Mouse (Mus musculus) embryonic facial prominence, embryonic 14.5 days (tissue): ENCODE results near the gene Zfp771. TPM values are rescaled to one million over a fixed set of nuclear protein-coding genes. Genes with fewer than 3 reads are reported as not detected.

Source experiments
- ATAC-seq: fragments of 200-750 bp; cut with Nextera tagmentation; 2 replicates; pipeline ENCODE4 v1.8.0; 2017; ENCODE audit warnings: low read depth, moderate number of reproducible peaks, moderate TSS enrichment
- DNase-seq: peaks from one replicate; pipeline ENCODE4 v3.0.0-alpha.2; 2015; ENCODE audit warnings: low spot score
- H3K27ac ChIP-seq: fragments of 300-500 bp; sonication (generic); replicated peaks from 2 replicates; pipeline ENCODE4 v1.5.1; 2014; ENCODE audit warnings: low read depth, mild to moderate bottlenecking, low read length, moderate library complexity
- H3K27me3 ChIP-seq: fragments of 300-500 bp; sonication (generic); replicated peaks from 2 replicates; pipeline ENCODE4 v1.6.1; 2014; ENCODE audit warnings: low read length; ENCODE audit not compliant: control insufficient read depth, insufficient read depth
- H3K36me3 ChIP-seq: fragments of 300-500 bp; sonication (generic); 2 replicates; pipeline ENCODE4 v1.6.1; 2014; ENCODE audit warnings: low read length, mixed read lengths; ENCODE audit not compliant: control insufficient read depth, insufficient read depth
- H3K4me1 ChIP-seq: fragments of 300-500 bp; sonication (generic); 2 replicates; pipeline ENCODE4 v1.6.1; 2014; ENCODE audit warnings: antibody characterized with exemption, low read length; ENCODE audit not compliant: control insufficient read depth, insufficient read depth
- H3K4me2 ChIP-seq: fragments of 300-500 bp; sonication (generic); 2 replicates; pipeline ENCODE4 v1.6.1; 2014; ENCODE audit warnings: low read depth, mild to moderate bottlenecking, low read length, moderate library complexity, mixed read lengths
- H3K4me3 ChIP-seq: fragments of 300-500 bp; sonication (generic); 2 replicates; pipeline ENCODE4 v1.5.1; 2014; ENCODE audit warnings: low read depth, mild to moderate bottlenecking, low read length
- H3K9ac ChIP-seq: fragments of 300-500 bp; sonication (generic); 2 replicates; pipeline ENCODE4 v1.6.1; 2014; ENCODE audit warnings: low read depth, mild to moderate bottlenecking, low read length, moderate library complexity, mixed read lengths
- H3K9me3 ChIP-seq: fragments of 300-500 bp; sonication (generic); 2 replicates; pipeline ENCODE4 v1.6.1; 2016; ENCODE audit warnings: low read length; ENCODE audit not compliant: control insufficient read depth
- WGBS: fragments of 180-500 bp; shearing (Covaris S2); extraction: QIAGEN DNeasy Blood & Tissue Kit; methylation state at CpG from one replicate; pipeline ENCODE4 v1.1.7; 2014; 5-methylcytosine and 5-hydroxymethylcytosine counted together
- polyA plus RNA-seq: library from polyadenylated mRNA; unstranded; fragments of >200 nt; fragmentation: Nextera tagmentation; extraction: Ambion mirVana; gene quantifications from 2 replicates; pipeline ENCODE4 v1.2.1, GENCODE M21; 2014

Zfp771 gene
- polyA plus RNA-seq, 1 experiment from 2014 or later = 53.4 TPM

DNA sequence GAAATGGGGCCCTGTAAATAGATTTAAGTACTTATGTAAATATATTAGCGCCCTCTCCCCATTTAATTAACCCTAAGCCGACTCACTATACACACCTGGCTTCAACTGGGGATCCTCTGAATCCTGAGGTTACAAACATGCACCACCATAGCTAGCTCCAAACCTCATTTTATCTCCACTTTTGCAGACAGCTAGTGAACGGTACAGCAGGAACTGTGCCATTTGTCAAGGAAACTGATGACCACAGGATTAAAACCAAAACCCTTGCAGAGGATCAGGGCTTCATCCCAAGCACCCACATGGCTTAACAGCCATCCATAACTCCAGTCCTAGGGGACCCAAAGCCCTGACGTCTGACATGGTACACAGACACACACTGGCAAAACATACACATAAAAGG lies 10.9 kb downstream of the Zfp771 start:
- H3K27ac ChIP-seq = no peak overlapping the region
- DNase-seq (no peak), ATAC-seq (no peak)
- H3K4me3 ChIP-seq = peak overlapping the region; percentile 60
- peak overlapping the region; percentile 66 for H3K4me2 ChIP-seq
- H3K36me3 ChIP-seq = peaks cover 30% of the 10 kb centered on the region
- H3K27me3 ChIP-seq = no peaks in the 10 kb centered on the region
- peak overlapping the region; percentile 64 for H3K9ac ChIP-seq
- WGBS = 30% methylated on average over 4 of the region's 4 CpGs
- H3K9me3 ChIP-seq = no peaks in the 10 kb centered on the region
- H3K4me1 ChIP-seq = peaks cover 6% of the 10 kb centered on the region; the same call in 1 of the 2 replicates

DNA sequence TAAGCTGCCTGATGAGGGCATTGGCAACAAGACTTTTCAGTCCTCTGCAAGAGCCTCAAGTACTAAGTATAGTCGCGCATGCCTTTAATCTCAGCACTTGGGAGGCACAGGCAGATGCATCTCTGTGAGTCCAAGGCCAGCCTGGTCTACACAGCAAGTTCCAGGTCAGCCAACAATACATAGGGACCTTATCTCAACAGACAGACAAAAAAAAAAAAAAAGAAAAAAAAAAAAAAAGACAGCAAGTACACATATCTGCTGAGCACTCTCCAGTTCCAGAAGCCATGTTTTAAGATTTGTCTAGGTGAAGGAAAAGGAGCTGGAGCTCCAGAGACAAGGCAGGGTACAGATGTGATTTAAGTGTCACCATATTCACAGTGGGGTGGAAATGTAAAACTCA lies 11.9 kb downstream of the Zfp771 start:
- H3K4me2 ChIP-seq = no peak overlapping the region
- peaks cover 28% of the 10 kb centered on the region for H3K36me3 ChIP-seq
- H3K4me1 ChIP-seq = peaks cover 6% of the 10 kb centered on the region; the same call in 1 of the 2 replicates
- no peak overlapping the region for H3K9ac ChIP-seq
- no peaks in the 10 kb centered on the region for H3K27me3 ChIP-seq
- ATAC-seq = no peak
- H3K4me3 ChIP-seq = no peak overlapping the region
- WGBS = 91% methylated on average over 2 of the region's 2 CpGs
- no peak overlapping the region for H3K27ac ChIP-seq
- no peaks in the 10 kb centered on the region for H3K9me3 ChIP-seq
- no peak for DNase-seq

DNA sequence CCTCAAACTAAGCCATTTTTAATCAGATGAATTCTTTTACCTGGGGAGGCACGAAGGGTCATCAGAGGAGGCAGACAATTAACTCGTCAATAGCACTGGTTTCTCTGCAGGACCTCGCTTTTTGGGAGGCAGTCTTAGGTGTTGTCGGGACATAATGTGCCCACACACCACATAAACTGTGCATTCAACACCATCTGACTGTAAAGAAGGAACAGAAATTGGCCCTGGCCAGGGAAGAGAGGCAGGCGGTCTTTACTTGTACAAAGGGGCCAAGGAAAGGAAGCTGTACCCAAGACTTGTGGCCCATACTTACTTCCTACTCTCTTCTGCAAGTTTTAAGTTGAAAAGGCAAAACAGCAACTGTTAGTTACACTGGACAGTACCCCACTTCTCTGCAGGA lies 12.4 kb downstream of the Zfp771 start:
- DNase-seq = no peak
- Histone ChIP-seq H3K4me2 (no peak overlapping the region), H3K27me3 (no peaks in the 10 kb centered on the region), H3K36me3 (peaks cover 24% of the 10 kb centered on the region), H3K9me3 (no peaks in the 10 kb centered on the region), H3K27ac (no peak overlapping the region), H3K4me1 (peaks cover 6% of the 10 kb centered on the region; the same call in 1 of the 2 replicates), H3K9ac (no peak overlapping the region), H3K4me3 (no peak overlapping the region)
- no peak for ATAC-seq
- WGBS = 88% methylated on average over 5 of the region's 5 CpGs

DNA sequence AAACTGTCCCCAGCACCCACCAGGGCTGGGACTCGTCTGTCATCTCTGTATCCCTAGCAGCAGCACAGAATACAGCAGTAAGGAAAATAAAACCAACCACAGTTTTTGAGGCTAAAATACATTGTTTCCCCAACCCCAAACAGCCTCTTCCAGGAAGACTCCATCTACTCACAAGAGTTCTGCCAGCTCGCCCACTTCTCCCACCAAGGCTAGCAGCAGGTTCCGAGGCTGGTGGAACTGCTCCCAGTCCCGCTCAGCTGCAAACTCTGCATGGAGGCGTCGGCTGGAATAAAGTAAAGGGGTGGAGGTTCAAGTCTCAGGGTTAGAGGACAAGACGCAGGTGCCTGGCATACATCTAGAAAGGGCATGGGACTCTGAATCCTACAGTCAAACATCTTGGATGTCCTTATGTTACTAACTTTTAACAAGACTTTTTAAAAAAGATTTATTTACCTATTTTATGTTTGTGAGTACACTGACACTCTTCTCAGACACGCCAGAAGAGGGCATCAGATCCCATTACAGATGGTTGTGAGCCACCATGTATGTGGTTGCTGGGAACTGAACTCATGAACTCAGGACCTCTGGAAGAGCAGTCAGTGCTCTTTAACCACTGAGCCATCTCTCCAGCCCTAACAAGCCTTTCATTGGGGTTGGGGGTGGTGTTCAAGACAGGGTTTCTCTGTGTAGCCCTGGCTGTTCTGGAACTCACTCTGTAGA lies 15.3 kb downstream of the Zfp771 start:
- DNase-seq (no peak), ATAC-seq (no peak)
- H3K9ac ChIP-seq = peak overlapping the region; percentile 20; the same call in 1 of the 2 replicates
- no peaks in the 10 kb centered on the region for H3K27me3 ChIP-seq
- 73% methylated on average over 8 of the region's 8 CpGs for WGBS
- H3K4me1 ChIP-seq = peaks cover 6% of the 10 kb centered on the region; the same call in 1 of the 2 replicates
- H3K27ac ChIP-seq = no peak overlapping the region
- no peaks in the 10 kb centered on the region for H3K9me3 ChIP-seq
- H3K4me3 ChIP-seq = peak overlapping the region; percentile 79
- H3K4me2 ChIP-seq = peak overlapping the region; percentile 82
- peaks cover 14% of the 10 kb centered on the region; the same call in 1 of the 2 replicates for H3K36me3 ChIP-seq

DNA sequence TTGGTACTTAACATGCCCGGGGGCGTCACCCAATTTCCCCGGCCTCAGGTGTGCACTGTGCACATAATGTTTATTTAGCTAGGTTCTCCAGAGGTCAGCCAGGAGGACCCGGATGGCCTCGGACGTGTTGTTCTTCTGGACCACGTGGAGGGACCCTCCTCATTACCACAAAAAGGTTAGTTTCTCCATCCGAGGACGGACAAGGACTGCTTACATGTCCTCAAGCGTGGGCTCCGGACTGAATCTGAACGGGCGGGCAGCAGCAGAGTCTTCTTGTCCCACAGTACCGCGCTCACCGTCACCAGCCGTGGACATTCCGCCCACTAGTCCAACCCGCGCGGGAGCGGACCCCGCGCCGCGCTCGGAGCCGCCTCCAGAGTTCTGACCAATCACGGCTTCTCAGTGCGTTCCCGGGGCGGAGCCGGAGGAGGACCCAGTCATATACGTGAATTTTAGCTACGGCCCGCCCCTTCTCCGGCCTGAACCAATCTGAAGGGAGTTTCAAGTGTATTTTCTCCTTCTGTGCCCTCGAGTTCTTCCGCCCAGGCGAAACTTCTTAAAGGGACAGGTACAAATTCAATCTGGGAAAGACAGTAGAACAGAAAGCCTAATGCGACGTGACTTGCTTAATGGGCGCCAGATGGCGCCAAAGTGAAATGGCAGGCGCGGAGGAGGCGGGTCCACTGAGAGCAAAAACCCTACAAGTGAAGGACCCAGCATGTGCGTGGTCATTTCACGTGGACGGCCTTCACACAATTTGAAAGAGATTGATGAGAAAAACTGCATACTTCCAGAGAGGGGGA lies 16.4 kb downstream of the Zfp771 start, which contains the start of gene Dctpp1:
Dctpp1 (minus strand) TSS at position 401 of the 803 bp plus-strand sequence.
- Histone ChIP-seq H3K9ac (peak within 1 kb of the TSS; percentile 73), H3K4me2 (peak within 1 kb of the TSS; percentile 82), H3K36me3 (peaks cover 14% of the 10 kb centered on the region; the same call in 1 of the 2 replicates), H3K27me3 (no peaks in the 10 kb centered on the region), H3K4me3 (peak within 1 kb of the TSS; percentile 79), H3K9me3 (no peaks in the 10 kb centered on the region), H3K4me1 (no peaks in the 10 kb centered on the region; the same call in 1 of the 2 replicates), H3K27ac (no peak within 1 kb of the TSS)
- ATAC-seq (peak; percentile 99), DNase-seq (peak; percentile 99)
- under 1% methylated on average over 49 of the region's 50 CpGs for WGBS

DNA sequence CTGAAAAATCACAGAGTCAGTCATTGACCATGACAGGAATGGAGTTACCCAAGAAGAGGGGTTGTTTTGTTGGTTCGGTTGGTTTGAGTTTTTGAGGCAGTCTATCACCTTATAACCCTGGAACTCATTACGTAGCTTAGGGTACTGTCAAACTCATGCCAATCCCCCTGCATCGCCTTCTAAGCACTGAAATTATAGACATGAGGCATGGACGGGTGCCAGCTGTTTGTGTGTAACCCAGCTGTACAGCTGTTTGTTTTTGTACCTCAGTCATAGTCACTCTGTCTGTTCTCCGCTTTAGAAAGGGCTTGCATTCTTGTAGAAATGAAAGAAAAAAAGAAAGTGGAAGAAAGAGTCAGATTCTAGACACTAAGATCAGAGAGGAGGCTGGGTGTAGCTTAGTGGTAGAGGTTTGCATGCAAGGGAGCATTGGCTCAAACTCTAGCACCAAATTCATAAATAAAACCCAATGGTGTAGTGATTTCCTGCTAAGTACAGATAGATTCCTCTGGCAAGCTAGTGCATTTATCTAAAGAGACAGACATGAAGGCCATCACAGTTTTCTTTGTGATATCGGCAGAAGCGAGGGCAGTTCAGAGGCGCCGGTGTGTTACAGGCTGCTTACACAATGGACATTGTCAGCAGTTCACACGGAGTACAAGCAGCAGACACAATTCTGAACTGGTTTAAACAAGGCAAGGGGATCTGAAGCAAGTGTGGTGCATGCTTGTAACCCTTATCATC lies 18.3 kb downstream of the Zfp771 start:
- no peak overlapping the region for H3K4me3 ChIP-seq
- ATAC-seq = no peak
- no peak for DNase-seq
- no peak overlapping the region for H3K27ac ChIP-seq
- H3K27me3 ChIP-seq = no peaks in the 10 kb centered on the region
- H3K4me2 ChIP-seq = no peak overlapping the region
- no peak overlapping the region for H3K9ac ChIP-seq
- H3K4me1 ChIP-seq = no peaks in the 10 kb centered on the region; the same call in 1 of the 2 replicates
- no peaks in the 10 kb centered on the region for H3K36me3 ChIP-seq
- 75% methylated on average over 10 of the region's 10 CpGs for WGBS
- no peaks in the 10 kb centered on the region for H3K9me3 ChIP-seq

DNA sequence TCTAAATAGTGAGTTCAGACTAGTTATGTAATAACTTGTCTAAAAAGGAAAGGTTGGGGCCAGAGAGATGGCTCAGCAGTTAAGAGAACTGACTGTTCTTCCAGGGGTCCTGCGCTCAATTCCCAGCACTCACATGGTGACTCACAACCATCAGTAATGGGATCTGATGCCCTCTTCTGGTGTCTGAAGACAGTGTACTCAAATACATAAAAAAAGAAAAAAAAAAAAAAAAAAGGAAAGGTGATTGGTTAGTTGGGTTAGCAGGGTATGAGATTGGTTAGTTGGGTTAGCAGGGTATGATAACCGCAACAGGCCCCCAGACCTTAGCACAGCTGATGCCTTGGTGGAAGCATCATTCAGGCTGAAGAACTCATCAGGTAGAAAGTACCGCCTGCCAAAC lies 19.5 kb downstream of the Zfp771 start:
- H3K27ac ChIP-seq = no peak overlapping the region
- DNase-seq (no peak), ATAC-seq (no peak)
- 94% methylated on average over 2 of the region's 3 CpGs for WGBS
- H3K4me2 ChIP-seq = no peak overlapping the region
- H3K9ac ChIP-seq = no peak overlapping the region
- no peak overlapping the region for H3K4me3 ChIP-seq
- H3K36me3 ChIP-seq = peaks cover 4% of the 10 kb centered on the region; the same call in 1 of the 2 replicates
- peaks cover 3% of the 10 kb centered on the region; the same call in 1 of the 2 replicates for H3K9me3 ChIP-seq
- no peaks in the 10 kb centered on the region for H3K27me3 ChIP-seq
- no peaks in the 10 kb centered on the region; the same call in 1 of the 2 replicates for H3K4me1 ChIP-seq

DNA sequence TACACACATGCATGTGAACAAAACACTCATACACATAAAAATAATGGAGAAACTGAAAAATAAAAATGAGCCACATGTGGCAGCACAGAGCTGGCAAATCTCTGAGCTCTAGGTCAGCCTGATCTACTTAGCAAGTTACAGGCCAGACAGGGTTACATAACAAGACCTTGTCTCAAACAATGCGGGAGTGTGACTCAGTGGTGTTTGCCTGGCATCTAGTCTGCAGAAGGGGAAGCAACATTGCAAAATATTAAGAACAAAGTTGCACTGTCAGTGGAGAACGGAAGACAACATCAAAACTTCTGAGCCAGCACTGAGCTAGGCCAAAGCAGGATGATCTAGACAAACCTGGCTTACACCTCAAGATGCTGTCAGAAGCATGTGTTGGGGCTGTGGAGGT lies 26.2 kb downstream of the Zfp771 start:
- Histone ChIP-seq H3K9me3 (peaks cover 5% of the 10 kb centered on the region; the same call in 1 of the 2 replicates), H3K4me2 (no peak overlapping the region), H3K36me3 (peaks cover 35% of the 10 kb centered on the region), H3K9ac (no peak overlapping the region), H3K27me3 (no peaks in the 10 kb centered on the region), H3K4me1 (peaks cover 6% of the 10 kb centered on the region; the same call in 1 of the 2 replicates), H3K4me3 (no peak overlapping the region), H3K27ac (no peak overlapping the region)
- 82% methylated on average over 2 of the region's 2 CpGs for WGBS
- ATAC-seq = no peak
- no peak for DNase-seq
